Mouse (Mus musculus) heart, adult 2 months (tissue): ENCODE results near the gene Uggt2.

Experiments
- CTCF ChIP-seq: fragments of 200-600 bp; IDR thresholded peaks from 2 replicates; pipeline ENCODE4 v1.8.1; 2022; ENCODE audit warnings: antibody characterized with exemption, mild to moderate bottlenecking, moderate library complexity
- POLR2A ChIP-seq: fragments of 200-500 bp; IDR thresholded peaks from 2 replicates; pipeline ENCODE4 v1.6.1; 2011; ENCODE audit warnings: mild to moderate bottlenecking, low read depth, low read length, control low read depth; ENCODE audit not compliant: insufficient read depth

- TF ChIP-seq CTCF (peak; percentile 58), POLR2A (no peak)
Measured at GRCm38 (mm10) chr14:119003320-119003719, 95.9 kb downstream of the Uggt2 start.
